Mouse (Mus musculus) natural killer cell, adult 2 months (primary cell): ENCODE measurements around the gene Hrk.

Source experiments
- DNase-seq, 2 experiments: peaks; one replicate each; pipeline ENCODE4 v3.0.0; 2022; ENCODE audit warnings: low spot score in 2 of 2

Gene Hrk

GRCm38 (mm10) chr5:118164581-118164980 lies at the start of gene Hrk:
Gene Hrk (plus strand): TSS chr5:118164648.
- no peak for DNase-seq

- DNase-seq = no peak
Measured at GRCm38 (mm10) chr5:118118351-118118750, 46.1 kb upstream of the Hrk start.

GRCm38 (mm10) chr5:118118922-118119321 lies 45.5 kb upstream of the Hrk start:
- DNase-seq = no peak

- no peak for DNase-seq
Measured at GRCm38 (mm10) chr5:118120670-118121069, 43.8 kb upstream of the Hrk start.

- DNase-seq = no peak
Measured at GRCm38 (mm10) chr5:118121928-118122327, 42.5 kb upstream of the Hrk start.

- no peak for DNase-seq
Measured at GRCm38 (mm10) chr5:118123096-118123495, 41.4 kb upstream of the Hrk start.

- no peak for DNase-seq
Measured at GRCm38 (mm10) chr5:118126671-118127070, 37.8 kb upstream of the Hrk start.

- DNase-seq = no peak
Measured at GRCm38 (mm10) chr5:118128208-118128607, 36.2 kb upstream of the Hrk start.

GRCm38 (mm10) chr5:118128651-118129050 lies 35.8 kb upstream of the Hrk start:
- no peak for DNase-seq

GRCm38 (mm10) chr5:118136391-118136790 lies 28.1 kb upstream of the Hrk start:
- DNase-seq = no peak

- no peak for DNase-seq
Measured at GRCm38 (mm10) chr5:118139630-118140029, 24.8 kb upstream of the Hrk start.

- DNase-seq = no peak
Measured at GRCm38 (mm10) chr5:118142471-118142870, 22.0 kb upstream of the Hrk start.

GRCm38 (mm10) chr5:118143211-118144026 lies 21.0 kb upstream of the Hrk start:
- no peak for DNase-seq

GRCm38 (mm10) chr5:118144327-118144726 lies 20.1 kb upstream of the Hrk start:
- no peak for DNase-seq

- DNase-seq = no peak
Measured at GRCm38 (mm10) chr5:118144770-118145169, 19.7 kb upstream of the Hrk start.

- DNase-seq = no peak
Measured at GRCm38 (mm10) chr5:118145458-118145857, 19.0 kb upstream of the Hrk start.

GRCm38 (mm10) chr5:118145999-118146679 lies 18.3 kb upstream of the Hrk start:
- DNase-seq = no peak

GRCm38 (mm10) chr5:118147264-118147663 lies 17.2 kb upstream of the Hrk start:
- no peak for DNase-seq

GRCm38 (mm10) chr5:118149711-118150110 lies 14.7 kb upstream of the Hrk start:
- DNase-seq = no peak

GRCm38 (mm10) chr5:118154839-118155564 lies 9.4 kb upstream of the Hrk start, which contains the start of gene Fbxw8:
Gene Fbxw8 (minus strand): TSS chr5:118155464.
- peak; percentile 84 for DNase-seq

- DNase-seq = no peak
Measured at GRCm38 (mm10) chr5:118155565-118155947, 8.9 kb upstream of the Hrk start.

- no peak for DNase-seq
Measured at GRCm38 (mm10) chr5:118156976-118157375, 7.5 kb upstream of the Hrk start.
